Mouse (Mus musculus) adipose tissue, adult 10 weeks (tissue): ENCODE measurements around the gene Csrnp2. TPM values are rescaled to one million over a fixed set of nuclear protein-coding genes. Genes with fewer than 3 reads are reported as not detected.

Experiments
- polyA plus RNA-seq: library from polyadenylated mRNA; stranded (reverse); fragments of 350-450 nt; fragmentation: Illumina TruSeq; extraction: RNeasy Lipid Tissue Mini Kit (QIAGEN cat#74804); gene quantifications from one replicate; pipeline ENCODE4 v1.2.3, GENCODE M21; 2014; ENCODE audit warnings: low read depth, low replicate concordance

The Csrnp2 gene
- polyA plus RNA-seq, result 5.0 TPM

DNA sequence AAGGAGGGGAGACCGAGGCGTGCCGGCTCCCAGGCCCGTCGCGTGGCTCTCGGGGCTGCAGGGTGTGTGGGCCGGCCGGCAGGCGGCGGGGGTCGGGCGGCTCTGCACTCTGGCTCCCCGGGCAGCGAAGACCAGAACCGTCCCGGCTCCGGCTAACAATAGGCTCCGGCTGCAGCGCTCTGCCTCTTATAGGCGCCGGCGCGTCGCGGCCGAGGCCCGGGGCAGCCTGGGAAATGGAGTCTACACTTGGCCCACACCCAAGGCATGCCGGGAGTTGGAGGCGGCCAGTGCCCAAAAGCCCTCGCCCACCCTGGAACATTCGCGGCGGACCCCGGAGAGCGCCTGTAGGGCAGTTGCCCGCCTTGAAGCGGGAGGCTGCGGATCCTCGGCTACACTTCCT lies at the start of gene Csrnp2:
Gene Csrnp2 (minus strand): TSS at position 387 of the 400 bp plus-strand sequence.

GRCm38 (mm10) chr15:100468295-100469188 lies 26.7 kb downstream of the Csrnp2 start, which contains the start of gene Letmd1:
Gene Letmd1, plus strand, starts transcription at chr15:100469023.

Other genes starting within 250 kb of the Csrnp2 start
- not detected for gene Tmprss12, start 214.7 kb downstream of the Csrnp2 start, polyA plus RNA-seq
- gene Mettl7a1, start 191.3 kb downstream of the Csrnp2 start, polyA plus RNA-seq, result 595 TPM
- 0.52 TPM for gene Mettl7a3, start 160.6 kb downstream of the Csrnp2 start, polyA plus RNA-seq
- gene Methig1, start 142.3 kb downstream of the Csrnp2 start, polyA plus RNA-seq, result not detected
- gene Mettl7a2, start 142.3 kb downstream of the Csrnp2 start, polyA plus RNA-seq, result not detected
- gene Higd1c, start 130.9 kb downstream of the Csrnp2 start, polyA plus RNA-seq, result not detected
- 0.50 TPM for gene Gm5475, start 73.3 kb downstream of the Csrnp2 start, polyA plus RNA-seq
- 59.2 TPM for gene Slc11a2, start 70.4 kb downstream of the Csrnp2 start, polyA plus RNA-seq
- gene Letmd1, start 26.5 kb downstream of the Csrnp2 start, polyA plus RNA-seq, result 33.7 TPM
- 19.3 TPM for gene Tfcp2, start 56.5 kb upstream of the Csrnp2 start, polyA plus RNA-seq
- gene Pou6f1, start 104.5 kb upstream of the Csrnp2 start, polyA plus RNA-seq, result 42.7 TPM
- 271 TPM for gene Dazap2, start 119.9 kb upstream of the Csrnp2 start, polyA plus RNA-seq
- gene Smagp, start 141.5 kb upstream of the Csrnp2 start, polyA plus RNA-seq, result 77.1 TPM
- 4.3 TPM for gene Bin2, start 174.1 kb upstream of the Csrnp2 start, polyA plus RNA-seq
- gene Cela1, start 192.4 kb upstream of the Csrnp2 start, polyA plus RNA-seq, result 30.0 TPM
- gene Galnt6, start 233.9 kb upstream of the Csrnp2 start, polyA plus RNA-seq, result 5.5 TPM